Mouse (Mus musculus): ENCODE data around the gene Lpcat2.

DNA sequence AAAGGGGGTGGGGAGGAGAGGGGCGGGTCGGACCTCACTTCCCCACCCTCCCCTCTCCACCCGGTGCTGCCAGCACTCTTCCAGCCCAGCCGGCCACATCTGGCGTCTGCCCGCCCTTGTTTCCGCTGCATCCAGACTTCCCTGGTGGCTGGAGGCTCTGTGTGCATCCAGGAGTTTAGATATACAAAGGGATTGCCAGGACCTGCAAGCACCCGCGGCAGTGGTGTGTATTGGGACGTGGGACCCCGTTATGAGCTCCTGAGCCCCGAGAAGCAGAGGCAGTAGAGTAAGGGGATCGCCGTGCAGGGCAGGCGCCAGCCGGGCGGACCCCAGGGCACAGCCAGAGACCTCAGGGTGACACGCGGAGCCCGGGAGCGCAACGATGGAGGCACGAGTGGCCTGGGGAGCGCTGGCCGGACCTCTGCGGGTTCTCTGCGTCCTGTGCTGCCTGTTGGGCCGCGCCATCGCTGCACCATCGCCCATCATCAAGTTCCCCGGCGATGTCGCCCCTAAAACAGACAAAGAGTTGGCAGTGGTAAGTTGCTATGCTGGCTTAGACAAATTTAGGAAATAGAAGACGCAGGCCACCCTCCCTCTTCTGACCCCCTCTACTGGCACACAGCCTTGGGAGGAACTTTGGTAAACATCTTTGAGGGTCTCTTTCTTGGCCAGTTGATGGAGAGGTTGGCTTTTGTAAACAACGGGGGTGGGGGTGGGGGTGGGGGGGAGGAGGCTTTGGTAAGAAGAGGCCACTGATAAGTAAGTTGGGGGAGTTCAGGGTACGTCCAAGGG lies 27.7 kb upstream of the Lpcat2 start, which contains the start of gene Mmp2:
- TF ChIP-seq POLR2A (IDR thresholded peaks at IDR 0.05; ENCODE audit: control insufficient read depth, extremely low read depth, insufficient read depth, low read length, poor library complexity) (no peak), CTCF (IDR thresholded peaks at IDR 0.05; ENCODE audit: borderline replicate concordance, control insufficient read depth, extremely low read depth, insufficient read depth, low read length, poor library complexity) (no peak)

Data from thymus, adult 2 months (tissue).